Mouse (Mus musculus) liver, embryonic 15.5 days (tissue): ENCODE results near the gene 1700017B05Rik. TPM values are rescaled to one million over a fixed set of nuclear protein-coding genes. Genes with fewer than 3 reads are reported as not detected.
A peak's percentile ranks its signal among the peaks of the same experiment; 100 is the strongest.

Experiments
- ATAC-seq: fragments of 200-750 bp; cut with Nextera tagmentation; 2 replicates; pipeline ENCODE4 v1.8.0; 2017; ENCODE audit warnings: moderate number of reproducible peaks, mild to moderate bottlenecking, moderate library complexity; ENCODE audit not compliant: insufficient read depth
- H3K27ac ChIP-seq: fragments of 300-500 bp; sonication (generic); replicated peaks from 2 replicates; pipeline ENCODE4 v1.5.1; 2015; ENCODE audit warnings: mild to moderate bottlenecking, inconsistent platforms
- H3K27me3 ChIP-seq: fragments of 300-500 bp; sonication (generic); 2 replicates; pipeline ENCODE4 v1.6.1; 2015; ENCODE audit warnings: mild to moderate bottlenecking, inconsistent platforms
- H3K36me3 ChIP-seq: fragments of 300-500 bp; sonication (generic); replicated peaks from 2 replicates; pipeline ENCODE4 v1.6.1; 2015; ENCODE audit warnings: moderate library complexity, mild to moderate bottlenecking, inconsistent platforms
- H3K4me1 ChIP-seq: fragments of 300-500 bp; sonication (generic); replicated peaks from 2 replicates; pipeline ENCODE4 v1.6.1; 2015; ENCODE audit warnings: inconsistent platforms
- H3K4me2 ChIP-seq: fragments of 300-500 bp; sonication (generic); 2 replicates; pipeline ENCODE4 v1.6.1; 2015; ENCODE audit warnings: moderate library complexity, mild to moderate bottlenecking, inconsistent platforms
- H3K4me3 ChIP-seq: fragments of 300-500 bp; sonication (generic); replicated peaks from 2 replicates; pipeline ENCODE4 v1.5.1; 2015; ENCODE audit warnings: mild to moderate bottlenecking, inconsistent platforms
- H3K9ac ChIP-seq: fragments of 300-500 bp; sonication (generic); 2 replicates; pipeline ENCODE4 v1.6.1; 2015; ENCODE audit warnings: moderate library complexity, mild to moderate bottlenecking, inconsistent platforms
- H3K9me3 ChIP-seq: fragments of 300-500 bp; sonication (generic); replicated peaks from 2 replicates; pipeline ENCODE4 v1.6.1; 2016; ENCODE audit warnings: inconsistent platforms
- WGBS: fragments of 180-500 bp; shearing (Covaris S2); methylation state at CpG from one replicate; pipeline ENCODE4 v1.1.7; 2015; ENCODE audit warnings: mixed read lengths; ENCODE audit not compliant: insufficient replicate concordance; 5-methylcytosine and 5-hydroxymethylcytosine counted together
- polyA plus RNA-seq: library from polyadenylated mRNA; unstranded; fragments of >200 nt; fragmentation: Nextera tagmentation; extraction: Ambion mirVana; gene quantifications from 2 replicates; pipeline ENCODE4 v1.2.1, GENCODE M21; 2015

The 1700017B05Rik gene
- polyA plus RNA-seq, 1 experiment from 2014 or later: 15.4 TPM

- no peak overlapping the region for H3K4me3 ChIP-seq
- H3K9me3 ChIP-seq: no peaks in the 10 kb centered on the region
- no peak overlapping the region for H3K9ac ChIP-seq
- no peak for ATAC-seq
- H3K4me1 ChIP-seq: peaks cover 16% of the 10 kb centered on the region
- no peak overlapping the region for H3K27ac ChIP-seq
- no peak overlapping the region for H3K4me2 ChIP-seq
- H3K36me3 ChIP-seq: no peaks in the 10 kb centered on the region
- H3K27me3 ChIP-seq: peaks cover 10% of the 10 kb centered on the region
- 53% methylated on average over 7 of the region's 7 CpGs for WGBS
Observed at GRCm38 (mm10) chr9:57244106-57244685, 18.2 kb downstream of the 1700017B05Rik start.

DNA sequence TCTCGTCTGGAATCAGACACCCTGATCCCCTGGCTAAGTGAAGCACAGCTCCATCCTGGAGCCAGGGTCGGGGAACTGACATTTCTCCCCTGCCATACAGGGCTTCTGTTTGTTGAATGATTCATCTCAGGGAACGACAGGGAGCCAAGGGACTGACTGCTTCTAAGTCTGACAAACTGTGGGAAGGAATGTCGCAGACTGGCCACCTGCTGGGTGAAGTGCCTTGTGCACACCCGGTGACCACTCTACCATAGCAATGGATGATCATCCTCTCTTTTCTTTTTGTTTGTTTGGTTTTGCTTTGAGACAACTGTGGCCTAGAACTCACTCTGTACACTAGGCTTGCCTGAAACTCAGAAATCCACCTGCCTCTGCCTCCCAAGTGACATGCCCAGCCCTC lies 19.5 kb downstream of the 1700017B05Rik start:
- Histone ChIP-seq H3K27ac (no peak overlapping the region), H3K9me3 (no peaks in the 10 kb centered on the region), H3K4me2 (no peak overlapping the region), H3K4me3 (no peak overlapping the region), H3K4me1 (0 out of 2 replicates have a peak, but pooled peaks cover 3% of the 10 kb centered on the region), H3K27me3 (peaks cover 15% of the 10 kb centered on the region), H3K9ac (no peak overlapping the region), H3K36me3 (no peaks in the 10 kb centered on the region)
- ATAC-seq: no peak
- 30% methylated on average over 5 of the region's 5 CpGs for WGBS

DNA sequence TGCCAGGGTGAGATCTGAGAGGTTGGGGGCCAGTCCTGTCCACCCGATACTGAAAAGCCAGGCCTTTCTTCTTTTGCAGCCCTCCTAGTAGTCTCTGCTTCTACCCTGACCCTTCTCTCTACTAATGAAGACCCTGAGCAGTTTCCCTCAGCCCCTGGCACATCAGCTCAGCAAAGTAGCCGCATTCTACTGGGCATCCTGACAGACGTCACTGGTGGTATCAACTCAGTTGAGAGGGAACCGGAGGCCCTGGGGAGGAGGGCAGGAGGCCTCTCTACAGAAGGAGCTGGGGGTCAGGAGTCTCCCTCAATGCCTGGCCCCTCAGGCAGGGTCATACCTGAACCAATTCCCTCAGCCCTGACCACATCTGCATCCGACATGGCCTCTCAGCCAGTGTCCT lies 21.3 kb downstream of the 1700017B05Rik start:
- H3K4me1 ChIP-seq: no peaks in the 10 kb centered on the region
- H3K36me3 ChIP-seq: no peaks in the 10 kb centered on the region
- H3K27me3 ChIP-seq: peaks cover 15% of the 10 kb centered on the region
- H3K9me3 ChIP-seq: no peaks in the 10 kb centered on the region
- no peak overlapping the region for H3K27ac ChIP-seq
- H3K4me3 ChIP-seq: no peak overlapping the region
- ATAC-seq: no peak
- 62% methylated on average over 5 of the region's 5 CpGs for WGBS
- no peak overlapping the region for H3K4me2 ChIP-seq
- H3K9ac ChIP-seq: no peak overlapping the region

- H3K4me1 ChIP-seq: peaks cover 14% of the 10 kb centered on the region
- no peaks in the 10 kb centered on the region for H3K9me3 ChIP-seq
- H3K9ac ChIP-seq: no peak overlapping the region
- no peak for ATAC-seq
- no peak overlapping the region for H3K27ac ChIP-seq
- no peak overlapping the region for H3K4me2 ChIP-seq
- H3K36me3 ChIP-seq: no peaks in the 10 kb centered on the region
- H3K4me3 ChIP-seq: no peak overlapping the region
- WGBS: 67% methylated on average over 2 of the region's 2 CpGs
- H3K27me3 ChIP-seq: peaks cover 15% of the 10 kb centered on the region
Observed at GRCm38 (mm10) chr9:57238220-57238619, 24.2 kb downstream of the 1700017B05Rik start.

DNA sequence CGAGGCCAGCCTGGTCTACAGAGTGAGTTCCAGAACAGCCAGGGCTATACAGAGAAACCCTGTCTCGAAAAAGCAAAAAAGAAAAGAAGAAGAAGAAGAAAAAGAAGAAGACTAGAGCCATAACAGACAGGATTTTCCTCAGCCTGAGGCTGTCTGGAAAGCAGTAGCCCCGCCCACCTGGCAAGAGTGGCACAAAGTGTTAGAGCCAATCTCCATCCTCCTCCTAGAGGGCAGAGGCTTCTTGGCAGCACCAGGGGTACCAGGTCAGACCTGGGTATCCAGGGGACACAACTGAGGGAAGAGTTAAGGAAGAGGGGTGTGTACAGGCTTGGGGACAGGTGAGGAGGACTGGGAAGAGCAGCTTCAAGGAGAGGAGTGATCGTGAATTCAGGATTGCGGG lies 24.7 kb downstream of the 1700017B05Rik start:
- Histone ChIP-seq H3K27ac (no peak overlapping the region), H3K36me3 (no peaks in the 10 kb centered on the region), H3K9me3 (no peaks in the 10 kb centered on the region), H3K27me3 (peaks cover 13% of the 10 kb centered on the region), H3K4me3 (no peak overlapping the region), H3K4me2 (no peak overlapping the region), H3K9ac (no peak overlapping the region), H3K4me1 (peaks cover 19% of the 10 kb centered on the region)
- WGBS: 63% methylated on average over 5 of the region's 5 CpGs
- no peak for ATAC-seq

GRCm38 (mm10) chr9:57236256-57236655 lies 26.2 kb downstream of the 1700017B05Rik start, which contains the start of gene Trcg1:
Gene Trcg1 (plus strand): TSS chr9:57236556.
- Histone ChIP-seq H3K4me2 (no peak within 1 kb of the TSS), H3K27ac (no peak within 1 kb of the TSS), H3K9me3 (no peaks in the 10 kb centered on the region), H3K4me1 (peaks cover 32% of the 10 kb centered on the region), H3K4me3 (no peak within 1 kb of the TSS), H3K27me3 (peaks cover 9% of the 10 kb centered on the region; the same call in 1 of the 2 replicates), H3K36me3 (no peaks in the 10 kb centered on the region), H3K9ac (no peak within 1 kb of the TSS)
- WGBS: 59% methylated on average over 2 of the region's 2 CpGs
- ATAC-seq: no peak

DNA sequence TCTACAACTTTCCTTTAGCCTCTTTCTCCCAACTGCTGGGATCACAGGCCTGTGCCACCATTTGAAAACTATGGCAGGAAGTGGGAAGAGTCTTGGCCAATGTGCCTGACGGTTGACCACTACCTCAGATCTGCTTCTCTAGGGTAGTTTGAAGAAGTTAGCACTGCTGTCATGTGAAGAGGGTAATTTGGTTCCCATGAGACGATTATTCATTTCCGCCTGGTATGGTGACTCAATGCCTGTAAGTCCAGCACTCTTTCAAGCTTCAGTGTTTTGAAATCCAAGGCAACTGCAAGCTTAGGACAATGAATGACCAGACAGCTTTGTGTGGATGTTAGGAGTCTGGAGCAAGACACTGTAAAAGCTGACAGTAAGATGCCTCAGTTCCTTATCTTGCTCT lies 28.6 kb downstream of the 1700017B05Rik start:
- WGBS: 51% methylated on average over 3 of the region's 3 CpGs
- H3K4me3 ChIP-seq: no peak overlapping the region
- no peak overlapping the region for H3K9ac ChIP-seq
- no peaks in the 10 kb centered on the region for H3K36me3 ChIP-seq
- H3K27ac ChIP-seq: no peak overlapping the region
- H3K4me2 ChIP-seq: no peak overlapping the region
- H3K4me1 ChIP-seq: peaks cover 32% of the 10 kb centered on the region
- H3K9me3 ChIP-seq: no peaks in the 10 kb centered on the region
- H3K27me3 ChIP-seq: 0 out of 2 replicates have a peak, but pooled peaks cover 2% of the 10 kb centered on the region
- no peak for ATAC-seq

GRCm38 (mm10) chr9:57233142-57233541 lies 29.3 kb downstream of the 1700017B05Rik start:
- Histone ChIP-seq H3K4me2 (no peak overlapping the region), H3K36me3 (no peaks in the 10 kb centered on the region)

DNA sequence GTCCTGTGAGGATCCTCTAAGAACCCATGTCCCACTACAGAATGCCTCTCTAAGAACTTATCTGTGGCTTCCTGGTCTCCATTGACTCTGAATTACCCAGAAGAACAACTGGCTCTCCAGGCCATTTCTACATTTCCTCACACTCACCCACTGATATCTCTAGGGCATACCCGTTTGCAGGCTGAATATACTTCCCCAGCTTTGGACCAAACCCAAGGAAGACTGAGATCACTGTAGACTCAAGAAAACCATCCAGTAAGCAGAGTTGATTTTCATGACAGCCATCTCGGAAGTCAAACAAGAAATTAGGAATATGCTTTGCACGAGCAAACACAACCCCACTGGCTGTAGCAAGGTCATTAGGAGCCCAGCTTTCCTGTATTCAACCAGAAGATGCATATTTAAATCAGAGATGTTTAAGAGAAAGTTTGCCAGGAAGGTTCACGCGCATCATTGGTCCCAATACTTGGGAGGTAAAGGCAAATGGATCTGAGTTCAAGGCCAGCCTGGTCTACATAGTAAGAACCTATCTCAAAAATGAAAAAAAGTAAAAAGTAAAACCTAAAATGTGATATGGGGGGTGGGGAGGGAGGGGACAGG lies 30.0 kb downstream of the 1700017B05Rik start:
- H3K27me3 ChIP-seq: peaks cover 10% of the 10 kb centered on the region
- no peak overlapping the region for H3K27ac ChIP-seq
- H3K4me2 ChIP-seq: no peak overlapping the region
- no peaks in the 10 kb centered on the region for H3K36me3 ChIP-seq
- H3K9me3 ChIP-seq: no peaks in the 10 kb centered on the region
- 64% methylated on average over 5 of the region's 5 CpGs for WGBS
- no peak overlapping the region for H3K9ac ChIP-seq
- H3K4me3 ChIP-seq: no peak overlapping the region
- peaks cover 32% of the 10 kb centered on the region for H3K4me1 ChIP-seq
- ATAC-seq: no peak

More at GRCm38 (mm10) chr9:57233142-57233541, 29.3 kb downstream of the 1700017B05Rik start:
- Histone ChIP-seq H3K9ac (no peak overlapping the region), H3K4me3 (no peak overlapping the region), H3K9me3 (no peaks in the 10 kb centered on the region), H3K27me3 (peaks cover 4% of the 10 kb centered on the region; the same call in 1 of the 2 replicates), H3K27ac (no peak overlapping the region), H3K4me1 (peaks cover 32% of the 10 kb centered on the region)
- ATAC-seq: peak; percentile 76
- WGBS: 8% methylated on average over 6 of the region's 6 CpGs

DNA sequence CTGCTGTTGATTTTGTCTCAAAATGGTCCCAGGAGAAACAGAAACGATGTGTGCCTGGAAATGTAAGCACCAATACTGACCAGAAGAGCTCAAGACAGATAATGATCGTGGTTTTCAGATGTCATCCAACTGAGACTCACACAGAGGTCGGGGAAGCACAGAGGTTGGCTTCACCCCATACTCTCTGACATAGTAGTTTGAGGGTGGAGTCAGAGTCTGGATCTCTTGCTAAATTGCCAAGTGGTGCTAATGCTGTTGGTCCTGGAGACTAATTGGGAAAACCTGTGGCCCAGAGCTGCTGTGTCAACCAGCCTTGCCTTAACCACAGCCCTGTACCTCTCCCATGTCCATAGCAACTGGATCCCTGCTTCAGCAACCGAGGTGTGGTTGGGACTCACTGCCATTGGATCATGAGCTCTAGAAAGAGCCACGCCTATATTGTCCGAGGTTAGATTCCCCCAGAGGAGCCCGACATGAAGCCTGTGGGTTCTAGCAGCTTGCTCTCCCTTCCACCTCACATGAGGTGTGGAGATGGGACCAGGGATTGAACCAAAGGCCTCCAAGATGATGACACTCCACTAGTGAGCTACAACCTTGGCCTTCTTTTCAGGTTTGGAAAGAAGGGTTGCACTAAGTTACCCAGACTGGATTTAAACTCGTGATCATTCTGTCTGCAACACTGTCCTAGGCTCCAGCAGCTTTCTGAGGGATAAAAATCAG lies 30.7 kb downstream of the 1700017B05Rik start:
- no peak for ATAC-seq
- H3K9me3 ChIP-seq: no peaks in the 10 kb centered on the region
- no peaks in the 10 kb centered on the region for H3K36me3 ChIP-seq
- H3K4me2 ChIP-seq: no peak overlapping the region
- no peak overlapping the region for H3K4me3 ChIP-seq
- H3K9ac ChIP-seq: no peak overlapping the region
- H3K27me3 ChIP-seq: peaks cover 10% of the 10 kb centered on the region
- H3K27ac ChIP-seq: no peak overlapping the region
- 34% methylated on average over 8 of the region's 8 CpGs for WGBS
- H3K4me1 ChIP-seq: peaks cover 32% of the 10 kb centered on the region

DNA sequence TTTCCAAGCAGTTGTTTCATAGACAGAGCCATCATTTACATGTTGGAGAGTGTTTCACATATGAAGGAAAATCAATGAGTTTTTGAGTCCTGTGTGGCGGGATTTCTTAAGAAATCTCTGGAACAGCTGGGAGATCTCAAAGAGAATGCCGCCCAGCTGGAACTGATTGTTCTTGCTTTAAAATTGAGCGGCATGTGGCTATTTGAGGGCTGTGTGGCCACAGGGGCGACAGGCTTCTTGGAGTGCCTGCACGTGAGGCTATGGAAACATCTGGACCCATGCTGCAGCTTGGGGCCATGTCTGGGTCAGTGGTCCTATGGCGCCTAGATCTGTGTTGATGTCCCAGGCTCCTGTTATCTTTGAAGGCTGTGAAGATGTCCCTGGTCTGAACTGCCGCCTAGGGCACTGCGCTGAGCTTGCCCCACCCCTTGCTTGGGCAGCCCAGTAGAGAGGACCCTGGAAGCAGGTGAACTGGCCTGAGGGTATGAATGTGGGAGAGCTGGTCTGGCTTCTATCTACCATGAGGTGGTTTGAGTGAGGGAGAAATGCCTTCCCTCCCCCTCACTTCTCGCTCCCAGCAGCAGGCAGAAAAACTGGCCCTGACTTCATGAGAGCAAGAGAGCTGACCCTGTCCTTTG lies 32.1 kb downstream of the 1700017B05Rik start:
- H3K9ac ChIP-seq: no peak overlapping the region
- 66% methylated on average over 9 of the region's 9 CpGs for WGBS
- no peak overlapping the region for H3K27ac ChIP-seq
- H3K4me1 ChIP-seq: peaks cover 39% of the 10 kb centered on the region
- H3K4me2 ChIP-seq: no peak overlapping the region
- peaks cover 10% of the 10 kb centered on the region for H3K27me3 ChIP-seq
- H3K36me3 ChIP-seq: no peaks in the 10 kb centered on the region
- no peaks in the 10 kb centered on the region for H3K9me3 ChIP-seq
- ATAC-seq: no peak
- no peak overlapping the region for H3K4me3 ChIP-seq
